Mouse (Mus musculus) E14TG2a.4 (cell line): ENCODE data around the gene Gpr179.

ENCODE experiments used
- H3K27me3 ChIP-seq: 2 replicates; pipeline ENCODE4 v1.6.1; 2014; ENCODE audit warnings: low read length, control low read depth; ENCODE audit not compliant: insufficient read depth
- H3K36me3 ChIP-seq: 2 replicates; pipeline ENCODE4 v1.6.1; 2014; ENCODE audit warnings: low read length, control low read depth; ENCODE audit not compliant: insufficient read depth
- H3K4me1 ChIP-seq: replicated peaks from 2 replicates; pipeline ENCODE4 v1.6.1; 2014; ENCODE audit warnings: low read depth, low read length, control low read depth
- H3K4me3 ChIP-seq: replicated peaks from 2 replicates; pipeline ENCODE4 v1.5.1; 2014; ENCODE audit warnings: mild to moderate bottlenecking, low read length
- H3K9me3 ChIP-seq: 2 replicates; pipeline ENCODE4 v1.6.1; 2014; ENCODE audit warnings: low read length, control low read depth
- CTCF ChIP-seq: conservative IDR thresholded peaks from 2 replicates; pipeline ENCODE4 v1.5.1; 2014; ENCODE audit warnings: low read length
- NANOG ChIP-seq: IDR thresholded peaks from 2 replicates; pipeline ENCODE4 v1.6.1; 2014; ENCODE audit warnings: borderline replicate concordance, low read length, mixed read lengths
- POU5F1 ChIP-seq: IDR thresholded peaks from 2 replicates; pipeline ENCODE4 v1.6.1; 2014; ENCODE audit warnings: low read length, borderline replicate concordance

Gene Gpr179

DNA sequence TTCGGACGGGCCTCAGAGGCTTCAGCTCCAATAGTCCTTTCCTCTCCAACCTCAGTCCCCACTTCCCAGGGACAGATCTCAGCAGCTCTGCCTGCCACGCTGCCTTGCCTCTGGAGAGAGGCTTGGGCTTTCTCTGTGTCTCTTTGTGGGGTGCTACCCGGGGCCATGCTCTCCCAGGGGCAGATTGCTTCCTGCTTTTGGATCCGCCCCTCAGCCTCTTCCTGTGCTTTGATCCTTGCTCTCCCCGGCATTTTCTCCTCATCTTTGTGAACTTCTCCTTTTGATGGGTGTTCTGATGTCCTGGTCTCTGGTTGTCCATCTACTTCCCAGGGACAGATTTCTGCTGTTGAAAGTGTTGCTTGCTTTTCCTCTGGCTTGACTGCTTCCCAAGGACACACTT lies 15.6 kb downstream of the Gpr179 start:
- Histone ChIP-seq H3K9me3 (no peaks in the 10 kb centered on the region), H3K27me3 (peaks cover 28% of the 10 kb centered on the region), H3K4me3 (peak overlapping the region; percentile 69), H3K4me1 (peaks cover 80% of the 10 kb centered on the region), H3K36me3 (peaks cover 16% of the 10 kb centered on the region)
- no peak for TF ChIP-seq POU5F1
- no peak for TF ChIP-seq CTCF
- TF ChIP-seq NANOG: no peak

DNA sequence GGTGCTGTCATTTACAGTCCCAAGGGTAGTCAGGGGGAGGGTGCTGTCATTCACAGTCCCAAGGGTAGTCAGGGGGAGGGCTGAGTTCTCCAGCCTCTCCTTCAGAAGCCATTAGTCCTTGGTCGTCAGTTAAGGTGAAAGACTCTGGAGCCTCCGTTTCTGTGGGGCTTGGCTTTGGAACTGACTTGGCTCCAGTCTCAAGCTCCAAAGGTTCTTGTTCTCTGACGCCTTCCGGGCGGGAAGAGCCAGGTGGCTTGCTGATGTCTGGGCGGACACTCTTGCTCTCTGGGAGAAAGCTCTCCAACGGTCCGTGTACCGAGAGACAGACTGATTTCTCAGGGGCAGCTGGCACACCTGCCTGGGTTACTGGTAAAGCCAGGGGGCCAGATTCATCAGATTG lies 17.5 kb downstream of the Gpr179 start:
- peaks cover 34% of the 10 kb centered on the region for H3K36me3 ChIP-seq
- H3K9me3 ChIP-seq: no peaks in the 10 kb centered on the region
- H3K4me1 ChIP-seq: peaks cover 91% of the 10 kb centered on the region
- H3K4me3 ChIP-seq: peak overlapping the region; percentile 69
- peaks cover 14% of the 10 kb centered on the region for H3K27me3 ChIP-seq
- TF ChIP-seq CTCF (no peak), NANOG (no peak), POU5F1 (no peak)

GRCm38 (mm10) chr11:97333896-97334295 lies 18.0 kb downstream of the Gpr179 start:
- H3K27me3 ChIP-seq: peaks cover 11% of the 10 kb centered on the region
- no peaks in the 10 kb centered on the region for H3K9me3 ChIP-seq
- peaks cover 93% of the 10 kb centered on the region for H3K4me1 ChIP-seq

DNA sequence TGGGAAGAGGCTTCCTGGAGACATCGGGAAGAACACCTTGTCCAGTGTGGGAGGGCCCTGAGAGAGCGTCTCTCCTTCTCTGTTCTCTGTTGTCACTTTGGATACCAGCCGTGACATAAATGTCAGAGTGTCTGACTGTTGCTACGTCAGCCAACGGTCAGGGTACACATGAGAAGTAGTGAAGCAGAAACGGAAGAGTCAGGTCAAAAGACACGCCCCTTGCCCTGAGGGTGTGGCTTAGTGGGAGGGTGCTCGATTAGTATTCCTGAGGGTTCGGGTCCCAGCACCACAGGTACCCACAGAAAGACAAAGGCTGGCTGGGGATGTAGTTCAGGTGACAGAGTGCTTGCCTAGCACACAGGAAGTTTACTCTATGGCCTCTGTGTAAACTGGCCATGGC lies 18.8 kb downstream of the Gpr179 start:
- Histone ChIP-seq H3K4me3 (peak overlapping the region; percentile 43), H3K27me3 (peaks cover 3% of the 10 kb centered on the region), H3K9me3 (no peaks in the 10 kb centered on the region), H3K36me3 (peaks cover 48% of the 10 kb centered on the region), H3K4me1 (peaks cover 93% of the 10 kb centered on the region)
- TF ChIP-seq NANOG (no peak), POU5F1 (no peak), CTCF (no peak)

More at GRCm38 (mm10) chr11:97333896-97334295, 18.0 kb downstream of the Gpr179 start:
- TF ChIP-seq CTCF (no peak), NANOG (no peak), POU5F1 (no peak)
- Histone ChIP-seq H3K4me3 (peak overlapping the region; percentile 69; the same call in 1 of the 2 replicates), H3K36me3 (peaks cover 39% of the 10 kb centered on the region)

DNA sequence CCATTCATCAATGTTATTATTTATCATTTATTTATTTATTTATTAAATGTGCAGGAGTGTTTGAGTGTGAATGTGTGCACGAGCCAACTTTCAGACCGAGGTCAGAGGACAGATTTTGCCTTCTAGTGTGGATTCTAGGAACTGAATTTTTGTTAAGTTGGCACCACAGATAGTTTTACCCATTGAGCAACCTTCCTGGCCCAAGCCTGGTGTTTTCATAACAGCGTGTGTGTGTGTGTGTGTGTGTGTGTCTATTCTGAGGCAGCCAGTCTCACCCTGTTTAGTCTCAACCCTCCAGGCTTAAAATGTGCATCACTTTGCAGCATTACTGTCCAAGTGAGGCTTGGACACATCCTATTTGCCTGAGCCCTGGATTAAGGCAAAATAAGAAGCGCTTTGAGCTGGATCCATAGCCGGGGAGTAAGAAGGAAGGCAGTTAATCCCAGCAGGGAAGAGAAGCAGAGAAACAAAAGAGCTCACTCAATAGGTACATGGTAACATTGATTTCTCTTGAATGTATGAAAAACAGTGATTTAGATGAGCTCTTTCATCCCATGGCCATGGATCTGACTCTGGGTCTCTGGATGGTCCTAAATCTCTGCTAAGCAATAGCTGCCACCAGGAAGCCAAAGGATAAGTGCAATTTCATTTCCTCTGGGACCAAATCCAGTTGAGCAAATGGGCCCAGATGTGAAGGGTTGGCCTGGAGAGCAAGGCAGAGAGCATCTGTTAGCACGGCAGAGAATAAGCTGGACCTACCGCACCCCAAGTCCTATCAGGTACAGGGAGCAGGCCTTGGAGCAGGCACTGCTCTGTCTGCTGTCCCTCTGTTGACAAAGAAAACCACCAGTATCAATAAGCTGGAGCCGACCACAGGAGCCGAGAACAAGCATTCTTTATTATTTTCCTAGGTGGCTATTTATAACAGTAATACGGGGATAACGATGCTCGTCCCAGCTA lies 20.4 kb downstream of the Gpr179 start:
- Histone ChIP-seq H3K9me3 (no peaks in the 10 kb centered on the region), H3K27me3 (no peaks in the 10 kb centered on the region), H3K4me3 (no peak overlapping the region), H3K36me3 (peaks cover 63% of the 10 kb centered on the region), H3K4me1 (peaks cover 90% of the 10 kb centered on the region)
- no peak for TF ChIP-seq POU5F1
- no peak for TF ChIP-seq CTCF
- TF ChIP-seq NANOG: no peak

GRCm38 (mm10) chr11:97330315-97330714 lies 21.6 kb downstream of the Gpr179 start:
- TF ChIP-seq POU5F1 (no peak), CTCF (no peak), NANOG (no peak)
- no peaks in the 10 kb centered on the region for H3K27me3 ChIP-seq
- H3K4me1 ChIP-seq: peaks cover 85% of the 10 kb centered on the region
- H3K36me3 ChIP-seq: peaks cover 75% of the 10 kb centered on the region
- H3K9me3 ChIP-seq: no peaks in the 10 kb centered on the region
- H3K4me3 ChIP-seq: no peak overlapping the region

DNA sequence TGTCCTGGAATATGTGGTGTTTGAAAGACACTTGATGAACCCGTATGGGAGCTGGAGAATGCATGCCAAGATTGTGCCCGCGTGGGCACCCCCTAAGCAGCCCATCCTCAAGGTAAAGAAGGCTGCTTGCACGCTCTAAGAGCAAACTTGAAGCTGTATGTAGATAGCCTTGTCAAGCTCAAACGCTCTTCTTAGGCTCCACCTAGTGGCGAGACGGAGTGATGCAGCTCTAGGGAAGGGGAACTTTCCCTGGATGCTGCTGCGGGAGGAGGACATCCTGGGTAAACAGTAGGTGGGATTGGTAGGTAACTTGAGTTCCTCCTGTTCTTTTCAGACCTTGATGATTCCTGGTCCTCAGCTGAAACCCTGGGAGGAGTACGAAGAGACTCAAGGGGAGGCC lies 23.7 kb downstream of the Gpr179 start:
- H3K4me1 ChIP-seq: peaks cover 80% of the 10 kb centered on the region
- no peaks in the 10 kb centered on the region for H3K27me3 ChIP-seq
- H3K4me3 ChIP-seq: no peak overlapping the region
- no peaks in the 10 kb centered on the region for H3K9me3 ChIP-seq
- TF ChIP-seq CTCF: peak; percentile 95
- no peak for TF ChIP-seq POU5F1
- H3K36me3 ChIP-seq: peaks cover 93% of the 10 kb centered on the region

DNA sequence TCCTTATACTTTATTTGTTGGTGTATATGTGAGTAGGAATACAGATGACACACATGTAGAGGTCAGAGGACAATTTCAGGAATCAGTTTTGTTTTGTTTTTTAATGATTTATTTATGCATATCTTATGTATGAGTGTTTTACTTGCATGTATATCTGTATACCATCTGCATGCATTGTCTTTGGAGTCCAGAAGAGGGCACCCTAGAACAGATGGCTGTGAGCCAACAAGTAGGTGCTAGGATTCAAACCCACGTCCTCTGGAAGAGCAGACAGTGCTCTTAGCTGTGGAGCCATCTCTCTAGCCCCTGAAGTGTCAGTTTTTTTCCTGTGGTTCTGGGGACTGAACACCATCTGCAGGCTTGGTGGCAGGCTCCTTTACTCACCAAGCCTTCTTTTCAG lies 26.7 kb downstream of the Gpr179 start:
- Histone ChIP-seq H3K4me3 (no peak overlapping the region), H3K9me3 (no peaks in the 10 kb centered on the region), H3K36me3 (peaks cover 79% of the 10 kb centered on the region), H3K27me3 (no peaks in the 10 kb centered on the region), H3K4me1 (peaks cover 74% of the 10 kb centered on the region)
- TF ChIP-seq NANOG: no peak
- TF ChIP-seq CTCF: peak; percentile 63
- no peak for TF ChIP-seq POU5F1
